Mouse (Mus musculus) ES-Bruce4 (cell line): ENCODE data around the gene Kif6.

ENCODE experiments used
- CTCF ChIP-seq: IDR thresholded peaks from one replicate; pipeline ENCODE4 v1.8.1; 2011; ENCODE audit warnings: low read depth, low read length
- EP300 ChIP-seq: IDR thresholded peaks from 2 replicates; pipeline ENCODE4 v1.6.1; 2011; ENCODE audit warnings: low read depth, low read length; ENCODE audit not compliant: insufficient read depth
- POLR2A ChIP-seq: IDR thresholded peaks from one replicate; pipeline ENCODE4 v1.8.1; 2011; ENCODE audit warnings: low read length; ENCODE audit not compliant: insufficient read depth

DNA sequence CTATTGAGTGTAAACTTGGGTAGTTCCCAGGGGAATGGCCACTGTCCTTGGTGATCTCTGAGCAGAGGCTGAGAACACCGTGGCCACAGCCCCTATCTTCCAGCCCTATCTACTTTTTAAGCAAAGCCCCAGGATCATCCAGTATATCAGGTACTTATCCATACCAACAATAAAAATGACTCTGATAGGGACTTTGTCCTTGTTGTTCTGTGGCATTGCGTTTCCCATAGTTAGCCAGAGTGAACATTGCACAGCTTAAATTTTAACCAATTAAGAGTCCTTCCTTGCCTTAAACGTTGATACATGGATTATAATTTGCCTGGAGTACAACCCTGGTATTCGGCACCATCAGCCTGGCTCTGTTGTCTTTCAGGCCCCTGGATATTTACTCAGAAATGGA, 112.0 kb downstream of the Kif6 start:
- TF ChIP-seq EP300 (no peak), CTCF (no peak), POLR2A (no peak)
